Mouse (Mus musculus) lung, adult 2 months (tissue): ENCODE results near the gene Lonrf2. TPM values are rescaled to one million over a fixed set of nuclear protein-coding genes. Genes with fewer than 3 reads are reported as not detected.
A peak's percentile ranks its signal among the peaks of the same experiment; 100 is the strongest.

Experiments
- DNase-seq: peaks from one replicate; pipeline ENCODE4 v3.0.0; 2022
- H3K4me1 ChIP-seq: fragments of 200-500 bp; 2 replicates; pipeline ENCODE4 v1.6.1; 2011; ENCODE audit warnings: low read length; ENCODE audit not compliant: control insufficient read depth, insufficient read depth
- H3K4me3 ChIP-seq: fragments of 200-500 bp; replicated peaks from 2 replicates; pipeline ENCODE3; 2011; ENCODE audit warnings: low read depth, mild to moderate bottlenecking, control low read depth, low read length; ENCODE audit errors: extremely low read depth
- CTCF ChIP-seq: fragments of 200-500 bp; IDR thresholded peaks from 2 replicates; pipeline ENCODE4 v1.5.1; 2011; ENCODE audit warnings: mild to moderate bottlenecking, low read length, control low read depth; ENCODE audit not compliant: insufficient read depth
- POLR2A ChIP-seq: fragments of 200-500 bp; IDR thresholded peaks from 2 replicates; pipeline ENCODE4 v1.6.1; 2011; ENCODE audit warnings: low read depth, mild to moderate bottlenecking, control low read depth, low read length, borderline replicate concordance; ENCODE audit errors: extremely low read depth
- WGBS: fragments of 180-500 bp; shearing (Covaris S2); methylation state at CpG from one replicate; pipeline ENCODE4 v1.1.7; 2018; 5-methylcytosine and 5-hydroxymethylcytosine counted together
- polyA plus RNA-seq: library from polyadenylated mRNA; depleted of rRNA; stranded (reverse); fragments of >200 nt; gene quantifications from 2 replicates; pipeline ENCODE4 v1.2.3, GENCODE M21; 2012

Lonrf2 gene
- polyA plus RNA-seq, 1 experiment: 0.21 TPM

- no peaks in the 10 kb centered on the region for H3K4me1 ChIP-seq
- WGBS: 80% methylated on average over 5 of the region's 5 CpGs
- TF ChIP-seq POLR2A: no peak
- TF ChIP-seq CTCF: no peak
- no peak for DNase-seq
- H3K4me3 ChIP-seq: no peak overlapping the region
These were observed 29.7 kb upstream of the Lonrf2 start for GRCm38 (mm10) chr1:38866242-38866641.

- Histone ChIP-seq H3K4me1 (no peaks in the 10 kb centered on the region), H3K4me3 (no peak overlapping the region)
- no peak for DNase-seq
- TF ChIP-seq CTCF (no peak), POLR2A (no peak)
- WGBS: 68% methylated on average over 9 of the region's 9 CpGs
These were observed 27.8 kb upstream of the Lonrf2 start for GRCm38 (mm10) chr1:38864341-38864740.

DNA sequence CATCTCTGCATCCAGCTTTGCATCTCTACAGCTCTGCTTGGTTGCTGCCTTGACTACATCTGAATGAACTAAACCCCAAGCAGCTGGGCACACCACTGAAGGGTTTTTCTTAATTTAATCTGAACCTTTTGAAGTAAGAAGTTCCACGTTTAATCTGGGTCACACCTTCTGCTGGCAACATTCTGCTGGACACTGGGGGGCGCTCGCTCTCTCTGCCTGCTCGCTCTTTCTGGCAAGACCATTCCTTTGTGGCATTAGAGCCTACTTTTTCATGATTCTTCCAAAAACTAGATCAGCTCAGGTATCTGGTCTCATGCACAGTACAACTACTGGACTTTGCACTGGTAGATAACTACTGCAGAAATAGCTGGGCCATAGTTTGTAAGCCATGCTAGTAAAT lies 25.7 kb upstream of the Lonrf2 start:
- TF ChIP-seq CTCF (no peak), POLR2A (no peak)
- 28% methylated on average over 4 of the region's 4 CpGs for WGBS
- H3K4me3 ChIP-seq: no peak overlapping the region
- DNase-seq: peak; percentile 9
- no peaks in the 10 kb centered on the region for H3K4me1 ChIP-seq

GRCm38 (mm10) chr1:38860867-38861524 lies 24.5 kb upstream of the Lonrf2 start:
- TF ChIP-seq CTCF (no peak), POLR2A (no peak)
- H3K4me3 ChIP-seq: no peak overlapping the region
- WGBS: 77% methylated on average over 9 of the region's 9 CpGs
- no peak for DNase-seq
- H3K4me1 ChIP-seq: no peaks in the 10 kb centered on the region

DNA sequence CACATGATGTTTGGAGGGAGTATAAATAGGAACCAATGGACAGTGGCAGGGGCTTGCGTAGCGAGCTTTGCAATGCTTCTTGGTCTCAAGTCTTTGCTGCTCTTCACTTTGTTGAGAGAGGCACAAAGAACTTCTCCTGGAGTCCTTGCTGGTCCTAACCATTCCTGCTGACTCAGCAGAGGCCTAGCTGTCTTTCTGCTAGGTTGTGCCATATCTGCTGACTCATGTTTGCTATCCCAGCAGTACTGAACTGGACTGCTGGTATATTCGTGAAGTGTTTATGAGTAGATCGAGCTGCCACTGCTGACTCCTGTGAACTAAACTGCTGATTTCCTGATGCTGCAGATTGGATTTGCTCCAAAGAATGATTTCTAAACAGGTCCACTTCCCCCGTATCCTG lies 23.7 kb upstream of the Lonrf2 start:
- DNase-seq: no peak
- no peak for TF ChIP-seq POLR2A
- TF ChIP-seq CTCF: no peak
- Histone ChIP-seq H3K4me3 (no peak overlapping the region), H3K4me1 (no peaks in the 10 kb centered on the region)
- WGBS: 59% methylated on average over 5 of the region's 5 CpGs

DNA sequence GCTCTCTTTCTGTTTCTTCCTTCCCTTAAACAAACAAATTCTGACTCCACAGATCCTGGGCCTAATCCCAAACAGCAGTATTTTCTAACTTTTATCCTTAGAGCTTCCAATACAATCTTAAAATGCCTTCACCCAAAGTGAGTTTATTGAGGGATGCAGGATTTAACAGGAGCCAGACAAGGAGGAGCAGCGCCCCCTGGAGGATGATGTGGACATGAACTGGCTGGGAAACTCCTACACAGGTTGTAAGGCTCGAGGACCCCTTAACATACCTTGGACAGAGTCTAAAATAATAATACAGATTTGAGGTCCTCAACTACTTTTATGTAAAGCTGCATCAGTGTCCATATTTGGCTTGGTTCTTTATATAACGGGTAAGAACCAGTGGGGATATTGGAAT lies 19.7 kb upstream of the Lonrf2 start:
- 15% methylated on average over 3 of the region's 3 CpGs for WGBS
- Histone ChIP-seq H3K4me3 (no peak overlapping the region), H3K4me1 (no peaks in the 10 kb centered on the region)
- DNase-seq: peak; percentile 5
- TF ChIP-seq CTCF (peak; percentile 67), POLR2A (no peak)

DNA sequence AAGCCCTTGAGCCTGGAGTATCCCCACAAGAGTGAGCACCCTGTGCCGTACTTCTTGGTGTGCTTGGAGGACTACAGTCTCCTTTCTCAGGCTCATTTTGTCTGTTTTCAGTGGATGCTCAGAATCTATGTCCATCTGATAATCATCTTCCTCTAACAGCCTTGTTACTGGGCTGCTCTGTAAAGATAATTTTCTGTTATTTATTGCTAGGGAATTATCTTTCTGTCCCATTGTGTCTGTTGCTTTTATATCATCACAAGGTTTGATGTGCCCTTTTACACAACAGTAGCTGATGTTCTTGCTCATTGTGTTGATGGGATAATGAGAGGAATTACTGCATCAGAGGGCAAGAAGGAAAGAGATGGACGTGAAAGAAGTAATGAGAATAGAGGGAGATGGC lies 15.7 kb upstream of the Lonrf2 start:
- Histone ChIP-seq H3K4me3 (no peak overlapping the region), H3K4me1 (no peaks in the 10 kb centered on the region)
- no peak for DNase-seq
- TF ChIP-seq POLR2A: no peak
- TF ChIP-seq CTCF: no peak
- 49% methylated on average over 2 of the region's 2 CpGs for WGBS

DNA sequence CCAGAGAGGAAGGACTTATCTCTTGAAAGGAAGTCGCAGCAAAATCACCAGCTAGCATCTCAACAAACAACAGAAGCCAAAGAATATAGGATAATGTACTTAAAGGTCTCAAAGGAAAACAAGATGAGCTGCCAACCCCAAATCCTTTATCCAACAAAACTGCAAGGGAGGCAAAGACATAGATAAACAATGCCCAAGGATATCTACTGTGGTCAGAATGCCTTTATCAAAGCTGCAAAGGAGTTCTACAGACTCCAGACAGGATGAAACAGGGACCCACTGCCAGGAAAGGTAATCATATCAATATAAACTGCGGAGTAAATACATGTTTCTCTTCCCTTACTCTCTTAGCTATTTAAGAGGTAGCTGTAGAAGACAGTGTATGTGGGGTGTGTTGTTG lies 14.1 kb upstream of the Lonrf2 start:
- no peak for DNase-seq
- 73% methylated on average over 2 of the region's 2 CpGs for WGBS

DNA sequence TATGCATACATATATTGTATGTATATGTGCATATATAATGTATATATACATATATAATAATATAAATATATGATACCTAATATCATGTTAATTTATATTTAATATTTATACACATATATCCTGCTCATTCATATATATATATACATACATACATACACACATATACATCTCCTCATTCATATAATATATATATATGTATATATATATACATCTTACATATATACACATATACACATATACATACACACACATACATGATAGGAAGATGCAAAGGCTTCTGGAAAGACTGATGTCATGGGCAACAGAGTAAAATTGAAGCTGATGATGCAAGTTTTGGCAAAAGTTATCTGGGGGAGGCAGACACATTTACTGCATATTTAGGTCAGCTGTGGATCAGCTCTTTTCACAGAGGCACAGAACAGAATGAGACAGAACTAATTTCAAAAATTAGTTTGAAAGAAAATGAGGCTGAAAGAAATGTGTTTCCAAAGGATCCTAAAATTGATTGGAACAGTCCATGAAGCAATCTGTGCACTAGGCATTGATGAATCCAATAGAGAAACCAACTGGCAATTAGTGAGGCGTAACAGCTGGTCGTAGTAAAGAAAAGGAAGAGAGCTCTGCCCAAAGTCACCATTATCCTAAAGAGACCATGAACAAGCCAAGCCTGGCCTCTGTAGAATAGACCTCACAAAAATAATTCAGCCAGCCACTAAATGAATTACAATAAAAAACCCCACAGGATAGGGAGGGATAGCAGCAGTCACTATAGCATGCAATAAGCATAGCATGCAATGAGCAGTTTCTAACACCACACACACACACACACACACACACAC lies 12.2 kb upstream of the Lonrf2 start:
- WGBS: 86% methylated on average over 2 of the region's 2 CpGs
- DNase-seq: no peak
- H3K4me1 ChIP-seq: no peaks in the 10 kb centered on the region
- no peak overlapping the region for H3K4me3 ChIP-seq
- TF ChIP-seq CTCF (no peak), POLR2A (no peak)

More for the DNA sequence above, 14.1 kb upstream of the Lonrf2 start:
- Histone ChIP-seq H3K4me1 (no peaks in the 10 kb centered on the region), H3K4me3 (no peak overlapping the region)
- TF ChIP-seq CTCF (no peak), POLR2A (no peak)

DNA sequence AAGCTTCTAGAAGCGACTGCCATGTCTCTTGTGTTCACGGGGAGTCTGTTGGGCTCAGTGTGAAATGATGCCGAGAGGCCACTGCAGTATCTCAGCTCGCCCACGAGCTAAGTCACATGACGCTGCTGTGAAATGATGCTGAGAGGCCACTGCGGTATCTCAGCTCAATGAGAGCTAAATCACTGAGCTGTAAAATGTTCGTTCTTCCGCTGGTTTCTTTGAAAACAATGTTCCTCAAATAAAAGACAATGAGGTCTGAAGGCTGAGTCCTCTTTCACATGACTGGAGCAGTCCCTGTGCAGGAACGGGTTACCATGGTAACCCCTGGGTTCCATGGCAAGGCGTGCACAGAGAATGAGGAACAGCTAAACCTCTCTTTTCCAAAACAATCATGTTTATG lies 11.5 kb upstream of the Lonrf2 start:
- H3K4me3 ChIP-seq: no peak overlapping the region
- no peak for DNase-seq
- WGBS: 57% methylated on average over 11 of the region's 11 CpGs
- TF ChIP-seq POLR2A (no peak), CTCF (no peak)
- H3K4me1 ChIP-seq: no peaks in the 10 kb centered on the region
